ENCODE assay signal across 12 mouse cellular contexts in the genomic region with DNA sequence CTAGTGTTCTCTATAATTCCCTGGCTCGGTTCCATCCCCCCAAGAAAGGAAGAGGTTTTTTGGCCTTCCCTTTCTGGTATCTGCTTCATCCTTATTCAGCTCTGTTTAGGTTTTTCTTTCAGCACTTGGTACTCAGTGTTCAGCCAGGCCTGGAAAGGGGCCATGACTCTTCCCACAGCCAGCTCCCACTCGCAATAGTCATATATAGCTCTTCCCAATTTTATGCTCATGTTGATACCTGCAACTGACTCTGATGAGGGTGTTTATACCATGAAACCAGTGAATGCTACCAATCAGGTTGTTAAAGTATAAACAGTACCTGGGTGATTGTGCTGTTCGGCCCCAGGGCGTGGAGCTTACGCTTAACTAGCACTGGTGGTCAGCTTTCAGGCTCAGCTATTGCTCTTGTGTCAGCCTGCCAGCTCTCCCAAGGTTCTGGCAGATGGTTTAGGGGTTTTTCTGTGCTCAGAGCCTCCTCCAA. TPM values are rescaled to one million over a fixed set of nuclear protein-coding genes. Genes with fewer than 3 reads are reported as not detected.
A peak's percentile ranks its signal among the peaks of the same experiment; 100 is the strongest.
DNase-seq lines count a peak whose midpoint lies in the region; ATAC-seq and TF ChIP-seq lines count a peak whose summit lies in the region.
"Had no signal": no experiment of that assay in that cellular context is flagged by ENCODE, and none has a peak within 500 bp of the region (broad histone marks: within the 10 kb centered on the region; RNA-seq: fewer than 3 reads in every experiment).

No protein-coding gene starts in this region.

- ATAC-seq in hindbrain, postnatal 0 days: peak; percentile 66; the same call in 1 of the 2 replicates
- no peak for ATAC-seq in hindbrain, embryonic 12.5 days (ENCODE audit: low FRiP score)
- ATAC-seq in forebrain, embryonic 14.5 days: no peak

- no peaks in the 10 kb centered on the region for H3K36me3 ChIP-seq in hindbrain, postnatal 0 days (ENCODE audit: insufficient read depth, low read length)
- H3K36me3 ChIP-seq in hindbrain, embryonic 12.5 days: no peaks in the 10 kb centered on the region
- H3K36me3 ChIP-seq in forebrain, embryonic 14.5 days (ENCODE audit: control insufficient read depth, insufficient read depth, low read length): no peaks in the 10 kb centered on the region
- H3K36me3 ChIP-seq: embryonic facial prominence, embryonic 12.5 days; neural tube, embryonic 12.5 days had no signal

- no peak overlapping the region for H3K9ac ChIP-seq in hindbrain, postnatal 0 days (replicated peaks; ENCODE audit: low read length)
- H3K9ac ChIP-seq in hindbrain, embryonic 12.5 days: no peak overlapping the region
- H3K9ac ChIP-seq in forebrain, embryonic 14.5 days (ENCODE audit: low read length): no peak overlapping the region
- H3K9ac ChIP-seq: embryonic facial prominence, embryonic 12.5 days; neural tube, embryonic 12.5 days had no signal

- 66% methylated on average over 5 of the region's 5 CpGs for WGBS in hindbrain, postnatal 0 days
- 94% methylated on average over 5 of the region's 5 CpGs for WGBS in hindbrain, embryonic 12.5 days
- 89% methylated on average over 5 of the region's 5 CpGs for WGBS in forebrain, embryonic 14.5 days

- H3K27ac ChIP-seq in hindbrain, postnatal 0 days: peak overlapping the region; percentile 74; the same call in 1 of the 2 replicates
- no peak overlapping the region for H3K27ac ChIP-seq in hindbrain, embryonic 12.5 days
- H3K27ac ChIP-seq in forebrain, embryonic 14.5 days (ENCODE audit: low read depth, low read length): no peak overlapping the region
- H3K27ac ChIP-seq: embryonic facial prominence, embryonic 12.5 days; neural tube, embryonic 12.5 days had no signal

- no peak overlapping the region for H3K4me2 ChIP-seq in hindbrain, postnatal 0 days (ENCODE audit: low read depth, low read length)
- H3K4me2 ChIP-seq in hindbrain, embryonic 12.5 days (replicated peaks): no peak overlapping the region
- no peak overlapping the region for H3K4me2 ChIP-seq in forebrain, embryonic 14.5 days (ENCODE audit: low read length)
- H3K4me2 ChIP-seq: embryonic facial prominence, embryonic 12.5 days; neural tube, embryonic 12.5 days had no signal

- TF ChIP-seq CTCF in hindbrain, postnatal 0 days (IDR thresholded peaks at IDR 0.05; ENCODE audit: low read depth): no peak

- no peaks in the 10 kb centered on the region for H3K27me3 ChIP-seq in hindbrain, postnatal 0 days (ENCODE audit: insufficient read depth, low read length)
- H3K27me3 ChIP-seq in hindbrain, embryonic 12.5 days: no peaks in the 10 kb centered on the region
- H3K27me3 ChIP-seq in forebrain, embryonic 14.5 days (replicated peaks; ENCODE audit: control insufficient read depth, insufficient read depth, low read length): no peaks in the 10 kb centered on the region
- H3K27me3 ChIP-seq: embryonic facial prominence, embryonic 12.5 days; neural tube, embryonic 12.5 days had no signal

- H3K4me3 ChIP-seq in hindbrain, postnatal 0 days (ENCODE audit: low read length): no peak overlapping the region
- no peak overlapping the region for H3K4me3 ChIP-seq in hindbrain, embryonic 12.5 days
- H3K4me3 ChIP-seq in forebrain, embryonic 14.5 days (ENCODE audit: low read depth, low read length): no peak overlapping the region
- H3K4me3 ChIP-seq: embryonic facial prominence, embryonic 12.5 days; neural tube, embryonic 12.5 days had no signal

- DNase-seq in hindbrain, postnatal 0 days (ENCODE audit: low spot score): peak; percentile 56
- peak; percentile 16 to 37 for DNase-seq in cerebellum, postnatal 36 days
- DNase-seq in layer of hippocampus, adult 9-10 months (ENCODE audit: low spot score): peak; percentile 24
- DNase-seq in right cerebral cortex, postnatal 10 days (ENCODE audit: low spot score in 2 of 2): peak; percentile 68 to 76
- no peak for DNase-seq in forebrain, embryonic 14.5 days (ENCODE audit: low spot score)
- DNase-seq in embryo, embryonic 10 days (ENCODE audit: low spot score): no peak
- DNase-seq in thymus, postnatal 10 days (ENCODE audit: low spot score in 2 of 2): no peak

- no peaks in the 10 kb centered on the region for H3K4me1 ChIP-seq in hindbrain, postnatal 0 days (ENCODE audit: insufficient read depth, low read length)
- H3K4me1 ChIP-seq in hindbrain, embryonic 12.5 days: no peaks in the 10 kb centered on the region
- H3K4me1 ChIP-seq in forebrain, embryonic 14.5 days (ENCODE audit: control insufficient read depth, insufficient read depth, low read length): no peaks in the 10 kb centered on the region
- H3K4me1 ChIP-seq: embryonic facial prominence, embryonic 12.5 days; neural tube, embryonic 12.5 days had no signal

- no peaks in the 10 kb centered on the region for H3K9me3 ChIP-seq in hindbrain, postnatal 0 days (ENCODE audit: low read length)
- no peaks in the 10 kb centered on the region for H3K9me3 ChIP-seq in hindbrain, embryonic 12.5 days (replicated peaks)
- no peaks in the 10 kb centered on the region for H3K9me3 ChIP-seq in forebrain, embryonic 14.5 days (replicated peaks; ENCODE audit: control insufficient read depth, low read length)
- H3K9me3 ChIP-seq: embryonic facial prominence, embryonic 12.5 days; neural tube, embryonic 12.5 days had no signal

RNA-seq across cellular contexts. Expression of a gene that starts 20.9 kb away (rescaled TPM):
- total RNA-seq in hindbrain, postnatal 0 days (2014; rRNA removed): 23.9 and 30.5 TPM in 2 replicates
- polyA plus RNA-seq in hindbrain, postnatal 0 days (2015; fragmentation: Nextera tagmentation; extraction: Ambion mirVana): 40.2 and 42.2 TPM in 2 replicates
- polyA plus RNA-seq in hindbrain, embryonic 12.5 days (2016; fragmentation: Nextera tagmentation; extraction: Ambion mirVana): 4.0 and 5.6 TPM in 2 replicates
- polyA plus RNA-seq in forebrain, embryonic 14.5 days (2014; fragmentation: Nextera tagmentation; extraction: Ambion mirVana): 10.2 and 14.7 TPM in 2 replicates
- total RNA-seq: ES-E14 had no signal

RNA-seq across cellular contexts. Expression of a gene that starts 37.4 kb away (rescaled TPM):
- total RNA-seq in hindbrain, postnatal 0 days (2014; rRNA removed): not detected in 2 replicates
- 0.19 TPM in 1 of 2 replicates, not detected in the other for polyA plus RNA-seq in hindbrain, postnatal 0 days (2015; fragmentation: Nextera tagmentation; extraction: Ambion mirVana)
- polyA plus RNA-seq in hindbrain, embryonic 12.5 days (2016; fragmentation: Nextera tagmentation; extraction: Ambion mirVana): not detected in 2 replicates
- polyA plus RNA-seq in forebrain, embryonic 14.5 days (2014; fragmentation: Nextera tagmentation; extraction: Ambion mirVana): not detected in 2 replicates
- total RNA-seq: ES-E14; layer of hippocampus, postnatal 25 days had no signal
- polyA plus RNA-seq: embryonic facial prominence, embryonic 12.5 days; neural tube, embryonic 12.5 days had no signal

Comparison
In these comparisons a context has a peak if more than half of its experiments do, and no peak if none do; other contexts are left out.
1. DNase-seq: peak in hindbrain, postnatal 0 days (single experiment), cerebellum, postnatal 36 days (2 of 2), layer of hippocampus, adult 9-10 months (single experiment) and right cerebral cortex, postnatal 10 days (2 of 2); none in forebrain, embryonic 14.5 days (single experiment), embryo, embryonic 10 days (single experiment) and thymus, postnatal 10 days (0 of 2).